Mouse (Mus musculus) layer of hippocampus, adult 8-10 months (tissue): ENCODE measurements around the gene Pitx2. TPM values are rescaled to one million over a fixed set of nuclear protein-coding genes. Genes with fewer than 3 reads are reported as not detected.

Experiments
- DNase-seq, 2 experiments: peaks; one replicate each; pipeline ENCODE4 v3.0.0; 2022; ENCODE audit warnings: low spot score in 2 of 2
- total RNA-seq, 4 experiments: library from RNA; stranded (reverse); gene quantifications; 2 replicates each; pipeline ENCODE4 v1.2.4; 2022

Pitx2 gene
- total RNA-seq, 4 experiments from 2014 or later = not detected

DNA sequence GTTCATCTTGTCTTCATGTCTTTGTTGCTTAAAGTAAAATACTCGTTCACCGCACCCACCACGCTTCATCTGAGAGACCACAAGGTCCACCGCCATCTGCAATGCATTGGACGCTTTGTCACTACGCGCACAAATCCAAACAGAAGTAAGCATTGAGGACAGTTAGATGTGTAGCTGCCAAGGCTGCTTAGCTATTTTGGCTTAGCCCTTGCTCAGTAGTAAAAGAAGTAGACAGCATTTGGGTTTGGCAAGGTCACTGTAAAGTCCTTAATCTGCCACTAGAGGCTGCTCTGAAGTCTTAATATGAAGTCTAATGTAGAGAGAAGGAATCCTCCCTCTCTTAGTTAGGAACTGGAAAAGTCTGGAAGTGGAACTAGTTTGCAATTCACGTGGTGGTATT, 57.1 kb downstream of the Pitx2 start:
- DNase-seq = no peak

DNA sequence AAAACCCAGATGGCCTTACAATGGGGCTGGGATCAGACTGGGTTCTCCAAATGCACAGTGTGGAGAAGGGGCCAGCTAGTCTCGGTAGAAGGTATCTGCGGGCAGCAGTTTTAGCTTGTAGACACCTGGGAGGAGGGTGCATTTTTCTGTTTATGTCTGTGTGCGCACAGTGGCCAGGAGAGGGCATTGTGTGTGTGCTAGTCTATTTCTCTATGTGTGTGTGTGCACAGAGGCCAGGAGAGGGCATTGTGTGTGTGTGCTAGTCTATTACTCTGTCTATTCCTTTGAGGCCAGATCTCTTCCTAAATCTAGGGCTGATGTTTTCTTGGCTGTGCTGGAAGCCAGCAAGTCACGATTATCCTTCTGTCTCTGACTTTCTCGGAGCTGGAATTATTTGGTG, 58.8 kb downstream of the Pitx2 start:
- no peak for DNase-seq

Other genes with a start within 250 kb of the Pitx2 start
- 1 to 10 TPM; 1.4 to 2.1 (median 1.8) TPM for gene Enpep, start 132.8 kb downstream of the Pitx2 start, total RNA-seq